Mouse (Mus musculus) adrenal gland, postnatal 10 days (tissue): ENCODE data around the gene Bricd5. TPM values are rescaled to one million over a fixed set of nuclear protein-coding genes. Genes with fewer than 3 reads are reported as not detected.

Experiments used
- total RNA-seq, 2 experiments: library from RNA; stranded (reverse); gene quantifications; 2 replicates each; pipeline ENCODE4 v1.2.3; 2021

Gene Bricd5
- total RNA-seq, 2 experiments from 2014 or later: 0.36 to 0.51 TPM

Other genes with a start within 250 kb of the Bricd5 start
- gene Ccnf, start 222.4 kb upstream of the Bricd5 start, total RNA-seq: 10 to 100 TPM in 1 of 2 experiments, 1 to 10 TPM in 1; 10.0 to 15.9 TPM
- under 1 TPM in 1 of 2 experiments, not detected in 1; 0.09 TPM for gene Abca17, start 122.8 kb upstream of the Bricd5 start, total RNA-seq
- 10 to 100 TPM; 21.8 to 28.3 TPM for gene Abca3, start 121.9 kb upstream of the Bricd5 start, total RNA-seq
- 100 to 1,000 TPM in 1 of 2 experiments, 10 to 100 TPM in 1; 79.5 to 103 TPM for gene Rnps1, start 59.3 kb upstream of the Bricd5 start, total RNA-seq
- 100 to 1,000 TPM; 654 to 683 TPM for gene Eci1, start 47.2 kb upstream of the Bricd5 start, total RNA-seq
- 1 to 10 TPM in 1 of 2 experiments, under 1 TPM in 1; 0.96 to 3.0 TPM for gene Dnase1l2, start 30.8 kb upstream of the Bricd5 start, total RNA-seq
- 10 to 100 TPM; 19.0 to 25.2 TPM for gene E4f1, start 3.6 kb upstream of the Bricd5 start, total RNA-seq
- gene Pgp, start 3.5 kb upstream of the Bricd5 start, total RNA-seq: 10 to 100 TPM; 44.0 to 49.2 TPM
- 10 to 100 TPM; 20.3 to 23.9 TPM for gene Mlst8, start 5.2 kb downstream of the Bricd5 start, total RNA-seq
- 10 to 100 TPM; 11.1 to 26.5 TPM for gene Caskin1, start 14.7 kb downstream of the Bricd5 start, total RNA-seq
- 100 to 1,000 TPM in 1 of 2 experiments, 10 to 100 TPM in 1; 83.5 to 104 TPM for gene Traf7, start 54.1 kb downstream of the Bricd5 start, total RNA-seq
- 1 to 10 TPM; 1.2 to 1.5 TPM for gene Rab26, start 60.3 kb downstream of the Bricd5 start, total RNA-seq
- gene Pkd1, start 76.0 kb downstream of the Bricd5 start, total RNA-seq: 10 to 100 TPM; 40.2 to 51.0 TPM
- 100 to 1,000 TPM in 1 of 2 experiments, 10 to 100 TPM in 1; 84.9 to 110 TPM for gene Tsc2, start 158.7 kb downstream of the Bricd5 start, total RNA-seq
- gene Nthl1, start 158.8 kb downstream of the Bricd5 start, total RNA-seq: 10 to 100 TPM in 1 of 2 experiments, 1 to 10 TPM in 1; 6.4 to 11.6 TPM
- gene Slc9a3r2, start 176.4 kb downstream of the Bricd5 start, total RNA-seq: 10 to 100 TPM; 66.9 to 72.8 TPM
- not detected for gene Npw, start 184.6 kb downstream of the Bricd5 start, total RNA-seq
- gene Zfp598, start 195.8 kb downstream of the Bricd5 start, total RNA-seq: 10 to 100 TPM; 38.9 to 42.2 TPM
- gene Syngr3, start 216.1 kb downstream of the Bricd5 start, total RNA-seq: 10 to 100 TPM in 1 of 2 experiments, 1 to 10 TPM in 1; 5.8 to 11.7 TPM
- gene Gfer, start 222.3 kb downstream of the Bricd5 start, total RNA-seq: 10 to 100 TPM; 36.0 to 36.8 TPM
- gene Noxo1, start 222.3 kb downstream of the Bricd5 start, total RNA-seq: 1 to 10 TPM; 4.3 to 6.6 TPM
- gene Tbl3, start 233.8 kb downstream of the Bricd5 start, total RNA-seq: 10 to 100 TPM; 39.1 to 39.9 TPM
- under 1 TPM in 1 of 2 experiments, not detected in 1; 0.24 TPM for gene Rnf151, start 244.2 kb downstream of the Bricd5 start, total RNA-seq
- gene Rps2, start 244.2 kb downstream of the Bricd5 start, total RNA-seq: 100 to 1,000 TPM; 785 to 825 TPM